Mouse (Mus musculus) 416B (cell line): ENCODE data around the gene Tmem132d.

Source experiments
- DNase-seq: peaks from one replicate; pipeline ENCODE4 v3.0.0; 2011; ENCODE audit warnings: low read depth

Gene Tmem132d

GRCm38 (mm10) chr5:128405071-128405470 is 27.8 kb downstream of the Tmem132d start:
- no peak for DNase-seq

- DNase-seq = no peak
Observed at GRCm38 (mm10) chr5:128404223-128404622, 28.7 kb downstream of the Tmem132d start.

- DNase-seq = no peak
Observed at GRCm38 (mm10) chr5:128392372-128392771, 40.5 kb downstream of the Tmem132d start.

- no peak for DNase-seq
Observed at GRCm38 (mm10) chr5:128389665-128390064, 43.2 kb downstream of the Tmem132d start.

- DNase-seq = no peak
Observed at GRCm38 (mm10) chr5:128388358-128389141, 44.3 kb downstream of the Tmem132d start.

- DNase-seq = no peak
Observed at GRCm38 (mm10) chr5:128369814-128370213, 63.1 kb downstream of the Tmem132d start.

GRCm38 (mm10) chr5:128369111-128369510 is 63.8 kb downstream of the Tmem132d start:
- DNase-seq = no peak

GRCm38 (mm10) chr5:128365261-128365985 is 67.5 kb downstream of the Tmem132d start:
- no peak for DNase-seq

- DNase-seq = no peak
Observed at GRCm38 (mm10) chr5:128360946-128361675, 71.8 kb downstream of the Tmem132d start.

GRCm38 (mm10) chr5:128348835-128349234 is 84.0 kb downstream of the Tmem132d start:
- no peak for DNase-seq

GRCm38 (mm10) chr5:128336841-128337240 is 96.0 kb downstream of the Tmem132d start:
- DNase-seq = no peak

GRCm38 (mm10) chr5:128332766-128333165 is 100.1 kb downstream of the Tmem132d start:
- DNase-seq = no peak

GRCm38 (mm10) chr5:128330351-128330750 is 102.5 kb downstream of the Tmem132d start:
- DNase-seq = no peak

GRCm38 (mm10) chr5:128302387-128302786 is 130.5 kb downstream of the Tmem132d start:
- DNase-seq = no peak

GRCm38 (mm10) chr5:128291191-128291590 is 141.7 kb downstream of the Tmem132d start:
- no peak for DNase-seq

GRCm38 (mm10) chr5:128273255-128273654 is 159.6 kb downstream of the Tmem132d start:
- DNase-seq = no peak

- no peak for DNase-seq
Observed at GRCm38 (mm10) chr5:128267366-128267765, 165.5 kb downstream of the Tmem132d start.

- DNase-seq = no peak
Observed at GRCm38 (mm10) chr5:128244219-128244618, 188.7 kb downstream of the Tmem132d start.

GRCm38 (mm10) chr5:128236638-128237335 is 196.1 kb downstream of the Tmem132d start:
- DNase-seq = no peak

GRCm38 (mm10) chr5:128235611-128236010 is 197.3 kb downstream of the Tmem132d start:
- DNase-seq = no peak

- DNase-seq = no peak
Observed at GRCm38 (mm10) chr5:128233101-128233500, 199.8 kb downstream of the Tmem132d start.

- DNase-seq = no peak
Observed at GRCm38 (mm10) chr5:128218281-128218680, 214.6 kb downstream of the Tmem132d start.
